Mouse (Mus musculus): ENCODE results near the gene Ppp1r36. TPM values are rescaled to one million over a fixed set of nuclear protein-coding genes. Genes with fewer than 3 reads are reported as not detected.
A peak's percentile ranks its signal among the peaks of the same experiment; 100 is the strongest.

The Ppp1r36 gene
- 1.8 and 2.6 TPM in 2 replicates for polyA plus RNA-seq (2014; fragmentation: Nextera tagmentation; extraction: Ambion mirVana)

- Histone ChIP-seq H3K9ac (no peak within 1 kb of the TSS), H3K4me1 (replicated peaks; ENCODE audit: control insufficient read depth, insufficient read depth, low read length) (no peaks in the 10 kb centered on the region), H3K27ac (no peak within 1 kb of the TSS), H3K36me3 (replicated peaks; ENCODE audit: control insufficient read depth, insufficient read depth) (no peaks in the 10 kb centered on the region), H3K9me3 (ENCODE audit: control insufficient read depth, low read length) (0 out of 2 replicates have a peak, but pooled peaks cover 4% of the 10 kb centered on the region), H3K4me2 (replicated peaks) (peak within 1 kb of the TSS; percentile 57), H3K4me3 (replicated peaks; ENCODE audit: low read length) (peak within 1 kb of the TSS; percentile 31), H3K27me3 (ENCODE audit: control insufficient read depth, insufficient read depth, low read length) (peaks cover 20% of the 10 kb centered on the region; the same call in 1 of the 2 replicates)
- ATAC-seq (ENCODE audit: low FRiP score) (no peak), DNase-seq (ENCODE audit: low spot score) (no peak)
- WGBS = under 1% methylated on average over 37 of the region's 37 CpGs
Observed at GRCm38 (mm10) chr12:76417433-76417854, at the start of gene Ppp1r36. Gene Ppp1r36 (plus strand): TSS chr12:76417538.

GRCm38 (mm10) chr12:76368201-76368789 lies 49.0 kb upstream of the Ppp1r36 start:
- H3K27me3 ChIP-seq (ENCODE audit: control insufficient read depth, insufficient read depth, low read length) = no peaks in the 10 kb centered on the region
- H3K4me2 ChIP-seq (replicated peaks) = peak overlapping the region; percentile 86
- ATAC-seq (ENCODE audit: low FRiP score) = no peak
- H3K4me1 ChIP-seq (replicated peaks; ENCODE audit: control insufficient read depth, insufficient read depth, low read length) = peaks cover 36% of the 10 kb centered on the region
- peak overlapping the region; percentile 98 for H3K27ac ChIP-seq
- peak overlapping the region; percentile 99 for H3K9ac ChIP-seq
- H3K36me3 ChIP-seq (replicated peaks; ENCODE audit: control insufficient read depth, insufficient read depth) = no peaks in the 10 kb centered on the region
- WGBS = 10% methylated on average over 9 of the region's 9 CpGs
- no peak for DNase-seq (ENCODE audit: low spot score)
- peak overlapping the region; percentile 96 for H3K4me3 ChIP-seq (replicated peaks; ENCODE audit: low read length)
- no peaks in the 10 kb centered on the region for H3K9me3 ChIP-seq (ENCODE audit: control insufficient read depth, low read length)

- peak; percentile 71 for DNase-seq (ENCODE audit: low spot score)
- H3K27me3 ChIP-seq (ENCODE audit: control insufficient read depth, insufficient read depth, low read length) = no peaks in the 10 kb centered on the region
- no peaks in the 10 kb centered on the region for H3K36me3 ChIP-seq (replicated peaks; ENCODE audit: control insufficient read depth, insufficient read depth)
- H3K9me3 ChIP-seq (ENCODE audit: control insufficient read depth, low read length) = no peaks in the 10 kb centered on the region
- H3K4me3 ChIP-seq (replicated peaks; ENCODE audit: low read length) = peak overlapping the region; percentile 96
- peak overlapping the region; percentile 86 for H3K4me2 ChIP-seq (replicated peaks)
- peak overlapping the region; percentile 99 for H3K9ac ChIP-seq
- peaks cover 36% of the 10 kb centered on the region for H3K4me1 ChIP-seq (replicated peaks; ENCODE audit: control insufficient read depth, insufficient read depth, low read length)
- ATAC-seq (ENCODE audit: low FRiP score) = peak; percentile 59
- 0% methylated on average over 26 of the region's 26 CpGs for WGBS
- peak overlapping the region; percentile 98 for H3K27ac ChIP-seq
Observed at GRCm38 (mm10) chr12:76368790-76369205, 48.5 kb upstream of the Ppp1r36 start.

DNA sequence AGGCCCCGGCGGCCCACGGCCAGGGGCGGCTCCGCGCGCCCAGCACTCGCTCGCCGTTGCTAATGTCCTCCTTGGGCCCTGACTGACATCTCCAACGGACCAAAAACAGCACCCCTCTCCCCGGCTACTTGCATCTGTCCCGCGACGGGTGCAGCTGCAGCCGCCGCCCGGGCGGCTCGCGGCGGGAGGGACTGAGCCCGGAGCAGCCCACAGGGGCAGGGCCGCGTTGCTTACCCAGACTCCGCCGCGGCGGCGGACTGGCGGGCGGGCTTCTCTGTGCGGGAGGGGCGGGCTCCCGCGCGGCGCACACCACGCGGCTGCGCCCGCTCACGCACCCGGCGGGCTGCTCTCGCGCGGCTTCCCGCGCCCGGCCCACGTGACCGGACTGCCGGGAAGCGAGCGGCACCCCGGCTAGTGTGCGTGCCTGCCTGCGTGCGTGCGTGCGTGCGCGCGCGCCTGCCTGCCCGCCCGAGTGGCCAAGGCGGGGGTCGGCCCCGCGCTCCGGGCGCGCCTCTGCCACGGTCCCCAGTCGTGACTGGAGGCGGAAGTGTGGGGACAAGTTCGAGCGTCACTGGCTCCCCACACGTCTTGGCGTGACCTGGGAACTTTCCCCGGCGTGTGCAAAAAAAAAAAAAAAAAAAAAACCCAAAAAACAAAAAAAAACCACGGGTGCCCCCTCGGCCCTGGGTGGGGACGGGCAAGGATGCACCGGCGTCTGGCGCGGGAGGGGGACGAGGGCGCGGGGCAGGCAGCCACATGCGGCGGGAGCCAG lies 47.9 kb upstream of the Ppp1r36 start, which contains the start of gene Zbtb25:
Zbtb25 (minus strand) TSS at position 397 of the 772 bp plus-strand sequence.
- Histone ChIP-seq H3K27ac (peak within 1 kb of the TSS; percentile 98), H3K36me3 (replicated peaks; ENCODE audit: control insufficient read depth, insufficient read depth) (no peaks in the 10 kb centered on the region), H3K4me2 (replicated peaks) (peak within 1 kb of the TSS; percentile 86), H3K9ac (peak within 1 kb of the TSS; percentile 99), H3K27me3 (ENCODE audit: control insufficient read depth, insufficient read depth, low read length) (no peaks in the 10 kb centered on the region), H3K4me3 (replicated peaks; ENCODE audit: low read length) (peak within 1 kb of the TSS; percentile 96), H3K9me3 (ENCODE audit: control insufficient read depth, low read length) (no peaks in the 10 kb centered on the region), H3K4me1 (replicated peaks; ENCODE audit: control insufficient read depth, insufficient read depth, low read length) (peaks cover 36% of the 10 kb centered on the region)
- WGBS = under 1% methylated on average over 93 of the region's 96 CpGs
- ATAC-seq (ENCODE audit: low FRiP score) (peak; percentile 92), DNase-seq (ENCODE audit: low spot score) (peak; percentile 92)

DNA sequence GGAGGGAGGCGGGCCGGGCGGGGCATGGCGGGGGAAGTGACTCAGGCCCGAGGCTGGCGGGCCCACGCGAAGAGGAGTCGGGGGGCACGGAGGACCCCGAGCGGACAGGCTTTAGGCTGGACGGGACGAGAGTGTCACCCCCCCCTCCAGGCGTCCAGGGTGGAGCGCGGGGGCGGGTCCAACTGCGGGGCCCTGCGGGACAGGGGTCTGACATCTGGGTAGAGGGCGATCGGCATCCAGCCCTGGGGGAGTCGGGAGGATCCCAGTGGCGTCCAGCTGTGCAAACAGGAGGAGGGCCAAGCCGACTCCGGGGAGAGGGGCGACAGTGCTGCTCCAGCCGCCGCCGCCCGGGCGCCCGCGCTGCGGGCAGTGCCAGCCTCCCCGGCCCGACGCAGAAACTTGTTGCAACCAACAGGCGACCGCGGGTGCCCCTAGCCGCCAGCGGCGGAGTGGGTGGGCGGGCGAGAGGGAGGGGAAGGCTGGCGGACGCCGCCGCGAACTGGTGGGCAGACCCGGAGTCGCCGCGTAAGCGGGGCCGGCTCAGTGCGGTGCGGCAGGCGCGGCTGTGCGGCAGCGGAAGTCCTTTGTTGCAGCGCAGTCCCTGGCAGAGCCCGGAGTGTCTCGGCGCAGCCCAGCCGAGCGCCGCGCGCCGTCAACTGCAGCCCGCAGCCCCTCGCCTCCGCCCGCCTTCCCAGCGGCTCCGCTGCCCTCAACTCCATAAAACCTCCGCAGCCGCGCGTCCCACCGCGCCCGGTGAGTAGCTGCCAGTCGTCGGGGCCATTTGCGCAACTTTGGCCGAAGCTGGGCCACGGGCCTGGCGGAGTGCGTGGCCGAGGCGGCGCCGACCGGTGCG lies 47.1 kb upstream of the Ppp1r36 start, which contains the start of gene Zbtb1:
Zbtb1 (plus strand) TSS at position 289 of the 853 bp plus-strand sequence.
- Histone ChIP-seq H3K9me3 (ENCODE audit: control insufficient read depth, low read length) (no peaks in the 10 kb centered on the region), H3K4me2 (replicated peaks) (peak within 1 kb of the TSS; percentile 86), H3K27me3 (ENCODE audit: control insufficient read depth, insufficient read depth, low read length) (no peaks in the 10 kb centered on the region), H3K9ac (peak within 1 kb of the TSS; percentile 99), H3K27ac (peak within 1 kb of the TSS; percentile 98), H3K36me3 (replicated peaks; ENCODE audit: control insufficient read depth, insufficient read depth) (no peaks in the 10 kb centered on the region), H3K4me3 (replicated peaks; ENCODE audit: low read length) (peak within 1 kb of the TSS; percentile 96), H3K4me1 (replicated peaks; ENCODE audit: control insufficient read depth, insufficient read depth, low read length) (peaks cover 36% of the 10 kb centered on the region)
- DNase-seq (ENCODE audit: low spot score) (peak; percentile 64), ATAC-seq (ENCODE audit: low FRiP score) (peak; percentile 52)
- 1% methylated on average over 84 of the region's 99 CpGs for WGBS

- H3K36me3 ChIP-seq (replicated peaks; ENCODE audit: control insufficient read depth, insufficient read depth) = no peaks in the 10 kb centered on the region
- H3K4me3 ChIP-seq (replicated peaks; ENCODE audit: low read length) = peak overlapping the region; percentile 96
- DNase-seq (ENCODE audit: low spot score) = peak; percentile 67
- H3K9ac ChIP-seq = peak overlapping the region; percentile 99
- peaks cover 34% of the 10 kb centered on the region for H3K4me1 ChIP-seq (replicated peaks; ENCODE audit: control insufficient read depth, insufficient read depth, low read length)
- H3K9me3 ChIP-seq (ENCODE audit: control insufficient read depth, low read length) = no peaks in the 10 kb centered on the region
- peak overlapping the region; percentile 98 for H3K27ac ChIP-seq
- H3K27me3 ChIP-seq (ENCODE audit: control insufficient read depth, insufficient read depth, low read length) = no peaks in the 10 kb centered on the region
- ATAC-seq (ENCODE audit: low FRiP score) = no peak
- H3K4me2 ChIP-seq (replicated peaks) = peak overlapping the region; percentile 86
- under 1% methylated on average over 60 of the region's 63 CpGs for WGBS
Observed at GRCm38 (mm10) chr12:76370831-76371571, 46.3 kb upstream of the Ppp1r36 start.

GRCm38 (mm10) chr12:76372046-76372445 lies 45.3 kb upstream of the Ppp1r36 start:
- WGBS = 45% methylated on average over 7 of the region's 7 CpGs
- Histone ChIP-seq H3K27ac (no peak overlapping the region), H3K36me3 (replicated peaks; ENCODE audit: control insufficient read depth, insufficient read depth) (no peaks in the 10 kb centered on the region), H3K4me3 (replicated peaks; ENCODE audit: low read length) (peak overlapping the region; percentile 96), H3K9me3 (ENCODE audit: control insufficient read depth, low read length) (no peaks in the 10 kb centered on the region), H3K27me3 (ENCODE audit: control insufficient read depth, insufficient read depth, low read length) (no peaks in the 10 kb centered on the region), H3K4me1 (replicated peaks; ENCODE audit: control insufficient read depth, insufficient read depth, low read length) (peaks cover 26% of the 10 kb centered on the region), H3K4me2 (replicated peaks) (peak overlapping the region; percentile 86), H3K9ac (peak overlapping the region; percentile 99; the same call in 1 of the 2 replicates)
- DNase-seq (ENCODE audit: low spot score) (no peak), ATAC-seq (ENCODE audit: low FRiP score) (no peak)

DNA sequence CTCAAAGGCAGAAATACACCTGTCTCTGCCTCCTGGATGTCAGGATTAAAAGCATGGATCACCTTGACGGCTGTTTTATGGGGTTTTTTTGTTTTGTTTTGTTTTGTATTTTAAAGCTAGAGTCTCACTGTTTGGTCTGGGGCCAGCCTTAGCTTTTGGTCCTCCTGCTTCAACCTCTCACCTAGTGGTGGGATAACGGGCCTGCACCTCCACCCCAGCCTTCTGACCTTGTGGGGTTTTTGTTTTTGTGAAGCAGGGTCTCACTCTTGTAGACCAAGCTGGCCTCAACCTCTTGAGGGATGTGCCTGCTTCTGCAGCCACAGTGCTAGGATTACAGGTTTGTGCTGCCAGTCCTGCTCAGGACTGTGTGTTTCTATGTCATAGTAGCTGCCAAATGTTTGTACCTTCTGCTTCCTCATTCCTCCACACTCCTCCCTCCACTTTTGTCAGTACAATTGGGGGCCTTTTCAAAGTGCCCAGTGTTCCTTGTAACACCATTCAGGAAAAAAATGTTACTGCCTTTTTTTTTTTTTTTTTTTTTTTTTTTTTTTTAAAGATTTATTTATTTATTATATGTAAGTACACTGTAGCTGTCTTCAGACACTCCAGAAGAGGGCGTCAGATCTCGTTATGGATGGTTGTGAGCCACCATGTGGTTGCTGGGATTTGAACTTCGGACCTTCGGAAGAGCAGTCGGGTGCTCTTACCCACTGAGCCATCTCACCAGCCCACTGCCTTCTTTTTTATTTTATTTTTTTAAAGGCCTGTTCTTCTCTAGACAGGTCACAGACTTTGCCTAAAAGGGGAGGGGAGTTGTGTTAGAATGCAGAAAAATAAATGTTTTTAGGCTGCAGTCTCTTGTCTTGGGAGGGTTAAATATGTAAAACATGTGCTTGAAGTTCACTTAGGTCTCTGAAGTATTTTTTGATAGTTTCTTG lies 44.2 kb upstream of the Ppp1r36 start:
- H3K27me3 ChIP-seq (ENCODE audit: control insufficient read depth, insufficient read depth, low read length) = no peaks in the 10 kb centered on the region
- H3K4me3 ChIP-seq (replicated peaks; ENCODE audit: low read length) = no peak overlapping the region
- peaks cover 15% of the 10 kb centered on the region for H3K4me1 ChIP-seq (replicated peaks; ENCODE audit: control insufficient read depth, insufficient read depth, low read length)
- no peak overlapping the region for H3K9ac ChIP-seq
- H3K9me3 ChIP-seq (ENCODE audit: control insufficient read depth, low read length) = no peaks in the 10 kb centered on the region
- no peak overlapping the region for H3K4me2 ChIP-seq (replicated peaks)
- DNase-seq (ENCODE audit: low spot score) (no peak), ATAC-seq (ENCODE audit: low FRiP score) (no peak)
- H3K27ac ChIP-seq = no peak overlapping the region
- WGBS = 86% methylated on average over 5 of the region's 7 CpGs
- no peaks in the 10 kb centered on the region for H3K36me3 ChIP-seq (replicated peaks; ENCODE audit: control insufficient read depth, insufficient read depth)

Data from hindbrain, embryonic 14.5 days (tissue).